Mouse (Mus musculus): ENCODE measurements at regions not wholly inside any gene's neighbourhood (a gene's known extent, or its start where the extent isn't known, plus 50 kb on each side); places are given as distances from the start of the nearest gene placed in this dataset.

- peak in 1 of 2 experiments; percentile 12 for DNase-seq (ENCODE audit: extremely low spot score in 1 of 2, low spot score in 1 of 2)
Measured at GRCm38 (mm10) chr6:93065917-93066552, 122.7 kb upstream of the Adamts9 start.

- DNase-seq (ENCODE audit: extremely low spot score in 1 of 2, low spot score in 1 of 2): no peak
Measured at GRCm38 (mm10) chr6:93065366-93065765, 122.1 kb upstream of the Adamts9 start.

- DNase-seq (ENCODE audit: extremely low spot score in 1 of 2, low spot score in 1 of 2): no peak
Measured at GRCm38 (mm10) chr6:93064366-93064765, 121.1 kb upstream of the Adamts9 start.

- no peak for DNase-seq (ENCODE audit: extremely low spot score in 1 of 2, low spot score in 1 of 2)
Measured at GRCm38 (mm10) chr6:93061741-93062140, 118.4 kb upstream of the Adamts9 start.

- DNase-seq (ENCODE audit: extremely low spot score in 1 of 2, low spot score in 1 of 2): no peak
Measured at GRCm38 (mm10) chr6:93045524-93045923, 102.2 kb upstream of the Adamts9 start.

GRCm38 (mm10) chr6:93041041-93041440, 97.7 kb upstream of the Adamts9 start:
- DNase-seq (ENCODE audit: extremely low spot score in 1 of 2, low spot score in 1 of 2): no peak

GRCm38 (mm10) chr6:93031812-93032330, 88.6 kb upstream of the Adamts9 start:
- no peak for DNase-seq (ENCODE audit: extremely low spot score in 1 of 2, low spot score in 1 of 2)

GRCm38 (mm10) chr6:93026068-93027022, 83.1 kb upstream of the Adamts9 start:
- no peak for DNase-seq (ENCODE audit: extremely low spot score in 1 of 2, low spot score in 1 of 2)

- DNase-seq (ENCODE audit: extremely low spot score in 1 of 2, low spot score in 1 of 2): no peak
Measured at GRCm38 (mm10) chr6:93014534-93014933, 71.2 kb upstream of the Adamts9 start.

- DNase-seq (ENCODE audit: extremely low spot score in 1 of 2, low spot score in 1 of 2): no peak
Measured at GRCm38 (mm10) chr6:93011906-93012305, 68.6 kb upstream of the Adamts9 start.

GRCm38 (mm10) chr6:93004587-93005240, 61.4 kb upstream of the Adamts9 start:
- DNase-seq (ENCODE audit: extremely low spot score in 1 of 2, low spot score in 1 of 2): no peak

- no peak for DNase-seq (ENCODE audit: extremely low spot score in 1 of 2, low spot score in 1 of 2)
Measured at GRCm38 (mm10) chr6:93003812-93004211, 60.5 kb upstream of the Adamts9 start.

GRCm38 (mm10) chr6:92993647-92994046, 50.4 kb upstream of the Adamts9 start:
- no peak for DNase-seq (ENCODE audit: extremely low spot score in 1 of 2, low spot score in 1 of 2)

Measured in layer of hippocampus, postnatal 25 days (tissue).